Mouse (Mus musculus) kidney, adult 8-10 months (tissue): ENCODE data around the gene Tbc1d24.
"Not testable (repeated sequence)": the region's sequence is repeated elsewhere in the genome, so short reads cannot be mapped to it uniquely, and the experiment has no call there.

Source experiments
- DNase-seq, 2 experiments: peaks; one replicate each; pipeline ENCODE4 v3.0.0; 2022

Gene Tbc1d24

GRCm38 (mm10) chr17:24140845-24141424, 64.4 kb downstream of the Tbc1d24 start:
- DNase-seq = peak; percentile 55 to 65

DNA sequence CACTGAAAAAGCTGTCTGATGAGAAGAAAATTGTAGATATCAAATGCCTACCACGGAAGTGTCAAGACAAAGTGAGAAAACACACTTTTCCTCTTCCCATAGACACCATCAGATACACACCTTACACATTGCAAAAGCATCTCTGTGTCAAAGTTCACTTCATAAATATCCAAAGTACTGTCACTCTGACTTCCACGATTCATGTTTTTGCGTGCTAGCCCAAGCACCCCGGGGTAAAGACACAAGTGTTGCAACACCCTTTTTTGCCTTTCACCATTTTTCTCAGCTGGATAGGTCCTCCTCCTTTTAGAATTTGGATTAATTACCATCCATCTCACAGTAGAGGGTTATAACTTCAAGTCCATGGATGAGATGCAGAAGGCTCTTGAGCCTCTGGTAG, 65.4 kb downstream of the Tbc1d24 start:
- DNase-seq = no peak

DNA sequence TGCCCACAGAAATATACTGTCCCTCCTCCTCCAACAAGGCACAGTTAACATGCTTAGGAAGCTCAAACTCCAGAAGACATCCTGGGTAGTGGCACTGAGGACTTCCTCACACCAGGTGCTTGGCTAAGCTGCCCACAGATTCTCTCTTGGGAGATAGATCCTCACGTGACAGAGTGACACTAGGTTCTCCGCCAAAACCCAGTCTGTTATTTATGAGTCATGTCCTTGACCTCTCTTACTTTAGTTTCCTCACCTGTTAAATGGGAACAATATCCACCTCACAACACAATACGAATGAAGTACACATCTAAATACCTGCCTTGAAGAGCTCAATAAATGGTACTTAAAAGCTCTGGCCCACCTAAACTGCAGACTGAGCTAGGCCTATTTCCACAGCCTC, 66.1 kb downstream of the Tbc1d24 start:
- DNase-seq = no peak

DNA sequence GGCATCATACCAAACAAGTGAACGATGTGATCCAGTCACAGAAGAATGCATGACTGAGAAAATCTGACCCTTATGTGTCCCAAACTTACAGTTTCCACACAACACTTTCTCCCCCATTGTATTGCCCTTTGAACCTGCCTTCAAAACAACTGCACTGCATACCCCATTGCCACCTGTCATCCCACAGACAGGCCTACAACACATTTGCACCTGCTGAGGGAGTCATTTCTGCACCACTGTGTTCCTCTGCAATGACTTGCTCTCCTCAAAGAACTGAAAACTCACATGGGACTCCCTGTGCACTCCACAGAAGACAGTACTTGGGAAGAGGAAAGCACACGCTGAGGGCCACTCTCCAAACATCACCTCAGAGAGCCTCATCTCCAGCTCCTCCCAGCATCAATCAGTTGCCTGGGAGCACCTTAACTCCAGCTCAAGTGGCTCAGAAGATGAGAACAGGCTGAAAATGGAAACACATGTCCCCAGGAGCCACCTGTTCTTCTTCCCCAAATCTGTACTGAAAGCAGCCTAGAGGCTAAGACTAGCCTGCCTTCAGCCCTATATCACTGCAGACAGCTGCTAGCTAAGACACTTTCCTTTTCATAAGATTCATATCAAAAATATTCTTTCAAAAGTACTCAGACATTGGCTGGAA, 68.0 kb downstream of the Tbc1d24 start:
- no peak for DNase-seq

DNA sequence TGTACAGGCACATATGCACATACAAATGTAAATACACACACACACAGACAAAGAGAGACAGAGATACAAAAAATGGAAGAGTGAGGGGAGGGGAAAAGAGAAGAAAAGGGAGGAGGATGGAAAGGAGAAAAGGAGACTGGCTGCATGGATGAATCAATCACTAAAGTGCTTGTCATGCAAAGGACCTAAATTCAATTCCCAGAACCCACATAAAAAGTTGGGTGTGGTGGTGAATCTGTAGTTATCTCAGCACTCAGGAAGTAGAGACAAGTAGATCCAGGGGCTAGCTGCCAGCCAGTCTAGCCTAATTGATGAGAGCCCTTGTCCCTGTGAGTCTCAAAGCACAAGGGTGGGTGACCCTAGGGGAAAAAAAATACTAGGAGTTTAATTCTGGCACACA, 71.3 kb downstream of the Tbc1d24 start:
- DNase-seq = no peak

GRCm38 (mm10) chr17:24132919-24133318, 72.4 kb downstream of the Tbc1d24 start:
- not testable (repeated sequence) for DNase-seq

DNA sequence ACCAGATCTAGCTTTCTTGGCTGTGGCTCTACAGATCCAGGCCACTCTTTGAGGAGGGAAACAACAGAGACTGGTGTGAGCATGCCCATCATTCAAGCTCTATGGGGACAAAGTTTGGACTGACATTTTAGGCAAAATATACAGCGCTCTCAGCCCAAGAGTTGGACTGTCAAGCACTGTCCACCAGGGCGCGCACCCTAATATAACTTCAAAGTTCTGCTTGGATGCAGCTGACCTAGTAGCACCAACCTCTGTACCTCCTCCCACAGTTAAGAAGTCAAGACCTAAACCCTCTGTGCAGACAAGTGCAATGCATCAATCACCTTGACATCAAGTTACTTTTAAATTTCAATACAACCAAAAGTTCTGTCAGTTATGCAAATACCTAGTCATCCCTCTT, 73.8 kb downstream of the Tbc1d24 start:
- no peak for DNase-seq

DNA sequence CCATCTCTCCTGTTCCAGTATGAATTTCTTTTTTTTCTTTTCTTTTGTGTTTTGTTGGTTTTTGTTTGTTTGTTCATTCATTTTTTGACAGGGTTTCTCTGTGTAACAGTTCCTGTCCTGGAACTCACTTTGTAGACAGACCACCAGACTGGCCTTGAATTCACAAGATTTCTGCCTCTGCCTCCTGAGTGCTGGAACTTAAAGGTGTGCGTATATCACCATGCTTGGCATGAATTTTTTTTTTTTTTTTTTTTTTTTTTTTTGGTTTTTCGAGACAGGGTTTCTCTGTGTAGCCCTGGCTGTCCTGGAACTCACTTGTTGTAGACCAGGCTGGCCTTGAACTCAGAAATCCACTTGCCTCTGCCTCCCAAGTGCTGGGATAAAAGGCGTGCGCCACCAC, 76.1 kb downstream of the Tbc1d24 start:
- not testable (repeated sequence) for DNase-seq

DNA sequence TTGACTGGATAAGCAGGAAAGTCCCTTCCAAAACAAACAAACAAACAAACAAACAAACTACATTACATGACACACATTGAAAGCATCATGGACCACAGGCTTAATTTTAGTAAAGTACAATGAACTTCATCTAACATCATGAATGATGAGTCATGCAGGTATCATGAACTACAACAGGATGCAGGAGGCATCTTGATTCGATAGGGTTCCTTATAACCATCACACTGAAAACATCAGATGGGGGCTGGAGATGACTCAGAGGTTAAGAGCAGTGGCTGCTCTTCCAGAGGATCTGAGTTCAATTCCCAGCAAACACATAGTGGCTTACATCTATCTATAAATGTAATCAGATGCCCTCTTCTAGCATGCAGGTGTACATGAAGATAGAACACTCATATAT, 77.8 kb downstream of the Tbc1d24 start:
- DNase-seq = no peak

DNA sequence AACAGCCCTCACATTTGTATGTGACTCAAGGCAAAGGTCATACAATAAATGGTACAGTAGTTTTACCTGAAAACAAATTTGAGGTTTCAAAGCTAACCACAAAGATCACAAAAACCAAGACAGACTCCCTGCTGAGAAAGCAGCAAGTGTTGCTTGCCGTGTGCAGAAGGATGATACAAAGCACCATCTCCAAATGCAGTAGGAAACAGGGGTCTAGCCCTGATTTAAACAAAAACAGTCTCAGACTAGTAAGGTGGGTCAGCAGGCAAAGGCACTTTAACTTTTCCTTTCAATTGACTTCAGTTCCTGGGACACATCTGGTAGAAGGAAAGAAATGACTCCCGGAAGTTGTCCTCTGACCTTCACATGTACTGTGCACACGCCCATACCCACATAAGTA, 78.6 kb downstream of the Tbc1d24 start:
- no peak for DNase-seq
